Mouse (Mus musculus) kidney, embryonic 15.5 days (tissue): ENCODE data around the gene Psmb9. TPM values are rescaled to one million over a fixed set of nuclear protein-coding genes. Genes with fewer than 3 reads are reported as not detected.

ENCODE experiments used
- ATAC-seq: fragments of 200-750 bp; cut with Nextera tagmentation; replicated peaks from 2 replicates; pipeline ENCODE4 v1.8.0; 2017; ENCODE audit warnings: moderate TSS enrichment; ENCODE audit not compliant: low FRiP score
- H3K27ac ChIP-seq: fragments of 300-500 bp; sonication (generic); 2 replicates; pipeline ENCODE4 v1.5.1; 2015; ENCODE audit warnings: mild to moderate bottlenecking, inconsistent platforms
- H3K27me3 ChIP-seq: fragments of 300-500 bp; sonication (generic); 2 replicates; pipeline ENCODE4 v1.6.1; 2015; ENCODE audit warnings: inconsistent platforms
- H3K36me3 ChIP-seq: fragments of 300-500 bp; sonication (generic); 2 replicates; pipeline ENCODE4 v1.6.1; 2015; ENCODE audit warnings: inconsistent platforms
- H3K4me1 ChIP-seq: fragments of 300-500 bp; sonication (generic); 2 replicates; pipeline ENCODE4 v1.6.1; 2015; ENCODE audit warnings: inconsistent platforms
- H3K4me2 ChIP-seq: fragments of 300-500 bp; sonication (generic); 2 replicates; pipeline ENCODE4 v1.6.1; 2015; ENCODE audit warnings: moderate library complexity, mild to moderate bottlenecking, inconsistent platforms
- H3K4me3 ChIP-seq: fragments of 300-500 bp; sonication (generic); replicated peaks from 2 replicates; pipeline ENCODE4 v1.5.1; 2015; ENCODE audit warnings: mild to moderate bottlenecking, inconsistent platforms
- H3K9ac ChIP-seq: fragments of 300-500 bp; sonication (generic); 2 replicates; pipeline ENCODE4 v1.6.1; 2015; ENCODE audit warnings: mild to moderate bottlenecking, inconsistent platforms
- H3K9me3 ChIP-seq: fragments of 300-500 bp; sonication (generic); replicated peaks from 2 replicates; pipeline ENCODE4 v1.6.1; 2016; ENCODE audit warnings: inconsistent platforms
- WGBS: fragments of 180-500 bp; shearing (Covaris S2); methylation state at CpG from one replicate; pipeline ENCODE4 v1.1.7; 2015; ENCODE audit warnings: mixed read lengths; 5-methylcytosine and 5-hydroxymethylcytosine counted together
- polyA plus RNA-seq: library from polyadenylated mRNA; unstranded; fragments of >200 nt; fragmentation: Nextera tagmentation; extraction: Ambion mirVana; gene quantifications from 2 replicates; pipeline ENCODE4 v1.2.1, GENCODE M21; 2015

Psmb9 gene
- polyA plus RNA-seq, 1 experiment from 2014 or later: 3.2 TPM

GRCm38 (mm10) chr17:34205021-34205745, 17.6 kb upstream of the Psmb9 start:
- Histone ChIP-seq H3K9ac (peak overlapping the region; percentile 66), H3K4me2 (peak overlapping the region; percentile 96), H3K4me3 (peak overlapping the region; percentile 81), H3K27me3 (peaks cover 61% of the 10 kb centered on the region), H3K36me3 (no peaks in the 10 kb centered on the region), H3K27ac (no peak overlapping the region), H3K9me3 (no peaks in the 10 kb centered on the region), H3K4me1 (peaks cover 11% of the 10 kb centered on the region)
- WGBS: 13% methylated on average over 18 of the region's 18 CpGs
- no peak for ATAC-seq

DNA sequence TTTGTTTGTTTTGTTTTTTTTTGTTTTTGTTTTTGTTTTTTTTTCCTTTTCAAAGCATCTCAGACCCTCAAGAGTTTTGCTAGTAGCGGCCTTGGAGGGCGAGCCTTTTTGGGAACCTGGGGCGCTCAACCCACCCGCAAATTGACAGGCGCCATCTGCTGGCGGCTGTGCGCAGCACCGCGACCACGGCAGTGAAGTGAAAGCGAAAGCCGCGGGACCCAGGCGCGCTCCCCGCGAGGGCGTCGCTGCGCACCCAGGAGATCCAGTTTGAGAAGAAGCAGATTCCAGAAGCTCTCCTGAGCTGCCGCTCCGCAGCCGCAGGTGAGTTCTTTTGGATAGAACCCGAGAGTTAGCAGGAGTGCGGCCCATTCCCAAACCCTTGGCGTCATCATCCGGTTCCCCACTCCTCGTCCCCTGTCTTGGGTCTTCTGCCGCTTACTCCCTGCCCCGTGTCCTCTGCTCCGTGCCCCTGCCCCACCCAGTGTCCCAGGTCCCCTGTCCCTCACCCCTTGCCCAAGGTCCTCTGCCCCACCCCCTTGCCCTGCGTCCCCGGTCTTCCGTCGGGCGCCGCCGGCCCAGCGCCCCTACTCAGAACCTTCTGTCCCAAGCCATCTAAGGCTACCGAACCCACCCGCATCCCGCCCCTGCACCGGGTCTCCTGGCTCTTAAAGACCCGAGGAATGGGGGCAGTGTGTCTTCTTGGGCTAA, 16.9 kb upstream of the Psmb9 start:
- Histone ChIP-seq H3K27me3 (peaks cover 57% of the 10 kb centered on the region), H3K27ac (no peak overlapping the region), H3K9me3 (no peaks in the 10 kb centered on the region), H3K36me3 (no peaks in the 10 kb centered on the region), H3K9ac (peak overlapping the region; percentile 66), H3K4me3 (peak overlapping the region; percentile 81), H3K4me2 (peak overlapping the region; percentile 96), H3K4me1 (peaks cover 11% of the 10 kb centered on the region)
- ATAC-seq: peak; percentile 68; the same call in 1 of the 2 replicates
- WGBS: under 1% methylated on average over 44 of the region's 44 CpGs

GRCm38 (mm10) chr17:34203444-34203843, 15.9 kb upstream of the Psmb9 start, which contains the start of gene Tap2:
TSS of gene Tap2 (plus strand) at chr17:34203527.
- Histone ChIP-seq H3K9me3 (no peaks in the 10 kb centered on the region), H3K9ac (peak within 1 kb of the TSS; percentile 66), H3K4me2 (peak within 1 kb of the TSS; percentile 96), H3K27me3 (peaks cover 56% of the 10 kb centered on the region), H3K27ac (no peak within 1 kb of the TSS), H3K4me1 (peaks cover 12% of the 10 kb centered on the region), H3K4me3 (peak within 1 kb of the TSS; percentile 81), H3K36me3 (no peaks in the 10 kb centered on the region)
- ATAC-seq: no peak
- 60% methylated on average over 5 of the region's 5 CpGs for WGBS

- 69% methylated on average over 4 of the region's 4 CpGs for WGBS
- peak; percentile 30; the same call in 1 of the 2 replicates for ATAC-seq
Observed at GRCm38 (mm10) chr17:34202760-34203442, 15.3 kb upstream of the Psmb9 start.

GRCm38 (mm10) chr17:34201506-34202055, 14.0 kb upstream of the Psmb9 start:
- Histone ChIP-seq H3K4me2 (no peak overlapping the region), H3K27me3 (peaks cover 64% of the 10 kb centered on the region), H3K9me3 (no peaks in the 10 kb centered on the region), H3K9ac (no peak overlapping the region), H3K4me1 (peaks cover 31% of the 10 kb centered on the region), H3K36me3 (no peaks in the 10 kb centered on the region), H3K27ac (no peak overlapping the region), H3K4me3 (no peak overlapping the region)
- 75% methylated on average over 7 of the region's 7 CpGs for WGBS
- ATAC-seq: no peak

More at GRCm38 (mm10) chr17:34202760-34203442, 15.3 kb upstream of the Psmb9 start:
- Histone ChIP-seq H3K9me3 (no peaks in the 10 kb centered on the region), H3K9ac (no peak overlapping the region), H3K4me2 (no peak overlapping the region), H3K27me3 (peaks cover 58% of the 10 kb centered on the region), H3K27ac (no peak overlapping the region), H3K4me1 (peaks cover 18% of the 10 kb centered on the region), H3K4me3 (no peak overlapping the region), H3K36me3 (no peaks in the 10 kb centered on the region)

- Histone ChIP-seq H3K9ac (no peak overlapping the region), H3K4me2 (no peak overlapping the region), H3K9me3 (no peaks in the 10 kb centered on the region), H3K4me1 (peaks cover 32% of the 10 kb centered on the region), H3K4me3 (no peak overlapping the region), H3K27me3 (peaks cover 64% of the 10 kb centered on the region), H3K27ac (no peak overlapping the region), H3K36me3 (no peaks in the 10 kb centered on the region)
- WGBS: 87% methylated on average over 16 of the region's 16 CpGs
- no peak for ATAC-seq
Observed at GRCm38 (mm10) chr17:34200772-34201505, 13.4 kb upstream of the Psmb9 start.

DNA sequence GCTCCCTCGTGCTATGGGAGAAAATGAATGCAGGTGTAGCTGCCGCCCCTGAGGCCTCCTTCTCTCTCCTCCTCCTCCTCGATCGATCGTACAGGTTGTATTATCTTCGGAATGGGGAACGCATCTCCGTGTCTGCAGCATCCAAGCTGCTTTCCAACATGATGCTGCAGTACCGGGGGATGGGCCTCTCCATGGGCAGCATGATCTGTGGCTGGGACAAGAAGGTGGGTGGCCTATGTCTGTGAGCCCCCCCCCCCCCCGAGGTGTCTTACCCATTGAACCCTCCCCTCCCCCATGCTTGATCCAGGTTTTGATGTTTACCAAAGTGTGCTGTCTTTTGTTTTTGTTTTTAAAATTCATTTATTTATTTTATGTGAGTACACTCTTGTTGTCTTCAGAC, 12.5 kb upstream of the Psmb9 start:
- H3K27ac ChIP-seq: no peak overlapping the region
- H3K27me3 ChIP-seq: peaks cover 63% of the 10 kb centered on the region
- no peak overlapping the region for H3K4me3 ChIP-seq
- 86% methylated on average over 10 of the region's 10 CpGs for WGBS
- H3K9me3 ChIP-seq: no peaks in the 10 kb centered on the region
- peaks cover 25% of the 10 kb centered on the region for H3K4me1 ChIP-seq
- no peak overlapping the region for H3K4me2 ChIP-seq
- H3K36me3 ChIP-seq: no peaks in the 10 kb centered on the region
- no peak overlapping the region for H3K9ac ChIP-seq
- no peak for ATAC-seq

- WGBS: 64% methylated on average over 12 of the region's 12 CpGs
- Histone ChIP-seq H3K4me1 (peaks cover 21% of the 10 kb centered on the region), H3K4me3 (no peak overlapping the region), H3K9ac (no peak overlapping the region), H3K36me3 (no peaks in the 10 kb centered on the region), H3K27me3 (peaks cover 69% of the 10 kb centered on the region), H3K4me2 (0 out of 2 replicates have a peak overlapping the region, but pooled peaks have one; percentile 78), H3K9me3 (no peaks in the 10 kb centered on the region), H3K27ac (no peak overlapping the region)
- no peak for ATAC-seq
Observed at GRCm38 (mm10) chr17:34199050-34199619, 11.6 kb upstream of the Psmb9 start.

DNA sequence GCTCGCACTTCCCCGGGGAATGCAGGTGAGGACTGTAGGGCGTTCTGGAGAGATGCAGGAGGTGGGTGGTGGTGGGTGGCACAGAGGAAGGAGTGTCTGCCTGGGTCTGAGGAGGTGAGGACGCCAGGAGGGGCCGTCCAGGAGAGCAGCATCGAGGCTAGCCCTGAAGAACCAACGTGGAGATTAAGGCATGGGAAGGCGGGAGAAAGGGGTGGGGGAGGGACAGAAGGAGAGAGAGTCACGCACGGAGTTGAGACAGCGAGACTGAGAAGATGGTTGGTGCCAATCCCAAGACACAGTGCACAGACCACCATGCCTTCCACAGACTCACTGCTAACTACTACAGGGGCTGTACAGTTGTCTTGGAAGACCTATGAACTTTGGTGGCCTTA, 11.0 kb upstream of the Psmb9 start:
- peak overlapping the region; percentile 78 for H3K4me2 ChIP-seq
- H3K4me3 ChIP-seq: peak overlapping the region; percentile 48
- peak overlapping the region; percentile 29 for H3K9ac ChIP-seq
- no peak for ATAC-seq
- peaks cover 21% of the 10 kb centered on the region for H3K4me1 ChIP-seq
- 7% methylated on average over 11 of the region's 11 CpGs for WGBS
- H3K36me3 ChIP-seq: no peaks in the 10 kb centered on the region
- H3K27me3 ChIP-seq: peaks cover 72% of the 10 kb centered on the region
- no peak overlapping the region for H3K27ac ChIP-seq
- H3K9me3 ChIP-seq: no peaks in the 10 kb centered on the region

DNA sequence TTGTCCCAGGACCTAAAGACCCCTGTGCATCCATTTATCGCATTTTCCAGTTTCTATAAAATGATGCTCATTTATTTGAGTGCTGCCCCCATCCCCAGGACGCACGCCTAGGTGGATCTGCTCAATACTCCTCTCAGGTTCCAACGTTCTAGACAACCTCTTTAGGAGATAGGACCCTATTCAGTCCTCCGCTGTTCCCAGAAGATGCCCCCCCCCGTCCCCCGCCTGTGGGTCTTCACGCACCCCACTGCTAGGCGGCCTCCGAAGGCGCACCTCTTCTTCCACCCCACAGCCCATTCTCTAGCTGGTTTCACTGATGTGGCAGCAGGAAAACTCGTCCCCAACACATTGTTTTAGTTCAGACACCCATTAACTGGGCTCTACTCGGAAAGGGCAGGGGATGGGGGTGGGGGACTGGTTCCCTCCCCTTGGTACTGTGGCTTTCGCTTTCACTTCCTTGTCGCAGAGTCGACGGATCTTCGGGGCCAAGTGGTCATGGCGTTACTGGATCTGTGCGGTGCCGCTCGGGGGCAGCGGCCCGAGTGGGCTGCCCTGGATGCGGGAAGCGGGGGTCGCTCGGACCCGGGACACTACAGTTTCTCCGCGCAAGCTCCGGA, 10.4 kb upstream of the Psmb9 start:
- peak; percentile 44; the same call in 1 of the 2 replicates for ATAC-seq
- Histone ChIP-seq H3K9ac (peak overlapping the region; percentile 29), H3K4me1 (peaks cover 21% of the 10 kb centered on the region), H3K27me3 (peaks cover 72% of the 10 kb centered on the region), H3K4me3 (peak overlapping the region; percentile 48), H3K36me3 (no peaks in the 10 kb centered on the region), H3K9me3 (no peaks in the 10 kb centered on the region), H3K4me2 (peak overlapping the region; percentile 78), H3K27ac (no peak overlapping the region)
- 1% methylated on average over 32 of the region's 32 CpGs for WGBS
